In genomic region chr19:5432992-5433852, GRCm38 (mm10) we compare ENCODE assay signal across 7 mouse cellular contexts. TPM values are rescaled to one million over a fixed set of nuclear protein-coding genes. Genes with fewer than 3 reads are reported as not detected.
DNase-seq lines count a peak whose midpoint lies in the region; ATAC-seq and TF ChIP-seq lines count a peak whose summit lies in the region.

No protein-coding gene starts in this region.

- peak overlapping the region; percentile 40 for H3K4me2 ChIP-seq in forebrain, embryonic 14.5 days (ENCODE audit: low read length)
- H3K4me2 ChIP-seq in hindbrain, postnatal 0 days (ENCODE audit: low read depth, low read length), result peak overlapping the region; percentile 53
- H3K4me2 ChIP-seq in liver, embryonic 14.5 days (ENCODE audit: low read depth), result peak overlapping the region; percentile 68

- peak overlapping the region; percentile 62 for H3K27ac ChIP-seq in bone marrow, adult 2 months (ENCODE audit: control insufficient read depth, insufficient read depth, low read depth, low read length, poor library complexity)
- H3K27ac ChIP-seq in forebrain, embryonic 14.5 days (ENCODE audit: low read depth, low read length), result no peak overlapping the region
- H3K27ac ChIP-seq in hindbrain, postnatal 0 days, result peak overlapping the region; percentile 60; the same call in 1 of the 2 replicates
- no peak overlapping the region for H3K27ac ChIP-seq in liver, embryonic 14.5 days

- no peaks in the 10 kb centered on the region for H3K9me3 ChIP-seq in G1E (replicated peaks)
- no peaks in the 10 kb centered on the region for H3K9me3 ChIP-seq in forebrain, embryonic 14.5 days (replicated peaks; ENCODE audit: control insufficient read depth, low read length)
- H3K9me3 ChIP-seq in hindbrain, postnatal 0 days (ENCODE audit: low read length), result no peaks in the 10 kb centered on the region
- no peaks in the 10 kb centered on the region for H3K9me3 ChIP-seq in liver, embryonic 14.5 days (ENCODE audit: control insufficient read depth, low read length)

- TF ChIP-seq EP300 in liver, embryonic 14.5 days (IDR thresholded peaks at IDR 0.05; ENCODE audit: low read depth), result no peak

- no peak for TF ChIP-seq CTCF in G1E (IDR thresholded peaks at IDR 0.05; ENCODE audit: low read depth, low read length)
- TF ChIP-seq CTCF in bone marrow, adult 2 months (IDR thresholded peaks at IDR 0.05; ENCODE audit: control insufficient read depth, insufficient read depth, low read length), result peak; percentile 27; the same call in 1 of the 2 replicates
- TF ChIP-seq CTCF in hindbrain, postnatal 0 days (IDR thresholded peaks at IDR 0.05; ENCODE audit: low read depth), result peak; percentile 63
- peak; percentile 55 for TF ChIP-seq CTCF in liver, embryonic 14.5 days (IDR thresholded peaks at IDR 0.05; ENCODE audit: low read depth)

- peak overlapping the region; percentile 70 for H3K4me3 ChIP-seq in G1E (ENCODE audit: low read depth, low read length)
- peak overlapping the region; percentile 73 for H3K4me3 ChIP-seq in bone marrow, adult 2 months (replicated peaks; ENCODE audit: control insufficient read depth, low read depth, low read length)
- no peak overlapping the region for H3K4me3 ChIP-seq in forebrain, embryonic 14.5 days (ENCODE audit: low read depth, low read length)
- H3K4me3 ChIP-seq in hindbrain, postnatal 0 days (ENCODE audit: low read length), result peak overlapping the region; percentile 15; the same call in 1 of the 2 replicates
- H3K4me3 ChIP-seq in liver, embryonic 14.5 days (ENCODE audit: insufficient read depth in 1 of 2, low read depth in 2 of 2, low read length in 2 of 2), result peak overlapping the region; percentile 26 to 45

- H3K36me3 ChIP-seq in G1E (replicated peaks), result peaks cover 21% of the 10 kb centered on the region
- no peaks in the 10 kb centered on the region for H3K36me3 ChIP-seq in forebrain, embryonic 14.5 days (ENCODE audit: control insufficient read depth, insufficient read depth, low read length)
- H3K36me3 ChIP-seq in hindbrain, postnatal 0 days (ENCODE audit: insufficient read depth, low read length), result no peaks in the 10 kb centered on the region
- no peaks in the 10 kb centered on the region for H3K36me3 ChIP-seq in liver, embryonic 14.5 days (replicated peaks; ENCODE audit: control insufficient read depth, insufficient read depth, low read depth)

- peak; percentile 28; the same call in 1 of the 2 replicates for ATAC-seq in G1E (ENCODE audit: extremely low read depth, insufficient number of reproducible peaks, low FRiP score, poor library complexity, severe bottlenecking)
- ATAC-seq in forebrain, embryonic 14.5 days, result no peak
- peak; percentile 61 for ATAC-seq in hindbrain, postnatal 0 days
- ATAC-seq in liver, embryonic 14.5 days (ENCODE audit: insufficient read depth), result peak; percentile 50

- peaks cover 28% of the 10 kb centered on the region for H3K4me1 ChIP-seq in G1E (ENCODE audit: insufficient read depth, low read depth, low read length)
- no peaks in the 10 kb centered on the region; the same call in 1 of the 2 replicates for H3K4me1 ChIP-seq in bone marrow, adult 2 months (ENCODE audit: control insufficient read depth, insufficient read depth, low read length)
- H3K4me1 ChIP-seq in forebrain, embryonic 14.5 days (ENCODE audit: control insufficient read depth, insufficient read depth, low read length), result peaks cover 7% of the 10 kb centered on the region; the same call in 1 of the 2 replicates
- peaks cover 12% of the 10 kb centered on the region; the same call in 1 of the 2 replicates for H3K4me1 ChIP-seq in hindbrain, postnatal 0 days (ENCODE audit: insufficient read depth, low read length)
- peaks cover 0 to 4% of the 10 kb centered on the region in 2 experiments; a peak in 2 of 4 replicates for H3K4me1 ChIP-seq in liver, embryonic 14.5 days (replicated peaks; ENCODE audit: control insufficient read depth in 2 of 2, insufficient read depth in 2 of 2, low read length in 1 of 2)

- peak overlapping the region; percentile 10; the same call in 1 of the 2 replicates for H3K9ac ChIP-seq in forebrain, embryonic 14.5 days (ENCODE audit: low read length)
- H3K9ac ChIP-seq in hindbrain, postnatal 0 days (replicated peaks; ENCODE audit: low read length), result 0 out of 2 replicates have a peak overlapping the region, but pooled peaks have one; percentile 9
- H3K9ac ChIP-seq in liver, embryonic 14.5 days (replicated peaks), result peak overlapping the region; percentile 50

- no peak for TF ChIP-seq POLR2A in bone marrow, adult 2 months (IDR thresholded peaks at IDR 0.05; ENCODE audit: borderline replicate concordance, control insufficient read depth, low read depth, low read length)

- WGBS in bone marrow, adult 2 months, result 1% methylated on average over 16 of the region's 16 CpGs
- 20% methylated on average over 16 of the region's 16 CpGs for WGBS in forebrain, embryonic 14.5 days
- WGBS in hindbrain, postnatal 0 days, result 8% methylated on average over 16 of the region's 16 CpGs
- WGBS in liver, embryonic 14.5 days (ENCODE audit: insufficient replicate concordance), result 5% methylated on average over 16 of the region's 16 CpGs

- peaks cover 26% of the 10 kb centered on the region for H3K27me3 ChIP-seq in G1E (ENCODE audit: insufficient read depth, low read length)
- no peaks in the 10 kb centered on the region for H3K27me3 ChIP-seq in forebrain, embryonic 14.5 days (replicated peaks; ENCODE audit: control insufficient read depth, insufficient read depth, low read length)
- H3K27me3 ChIP-seq in hindbrain, postnatal 0 days (ENCODE audit: insufficient read depth, low read length), result no peaks in the 10 kb centered on the region
- no peaks in the 10 kb centered on the region for H3K27me3 ChIP-seq in liver, embryonic 14.5 days (ENCODE audit: control insufficient read depth, insufficient read depth, low read length)

- peak; percentile 52 for DNase-seq in G1E (ENCODE audit: low spot score)
- DNase-seq in forebrain, embryonic 14.5 days (ENCODE audit: low spot score), result peak; percentile 16
- DNase-seq in hindbrain, postnatal 0 days (ENCODE audit: low spot score), result peak; percentile 65
- DNase-seq in liver, embryonic 14.5 days (ENCODE audit: low read depth in 3 of 3, low spot score in 3 of 3), result no peak
- DNase-seq in neural tube, embryonic 10.5 days (ENCODE audit: extremely low spot score, low spot score), result peak; percentile 39
- DNase-seq in right cerebral cortex, adult 18-20 months, result no peak

RNA-seq across cellular contexts. Expression of gene AI837181, which starts 8.3 kb away (rescaled TPM):
- total RNA-seq in G1E (2014; fragmentation: Nextera tagmentation), result 29.8 and 30.5 TPM in 2 replicates
- total RNA-seq in G1E (2017), result 10.2 and 10.5 TPM in 2 replicates
- polyA plus RNA-seq in G1E (2012), result 59.5 and 68.5 TPM in 2 replicates
- polyA plus RNA-seq in bone marrow, adult 2 months (2011; ENCODE audit: insufficient read depth, insufficient read length, low replicate concordance, missing spikeins), result 7.0 and 21.5 TPM in 2 replicates
- polyA plus RNA-seq in forebrain, embryonic 14.5 days (2014; fragmentation: Nextera tagmentation; extraction: Ambion mirVana), result 36.7 and 46.9 TPM in 2 replicates
- total RNA-seq in hindbrain, postnatal 0 days (2014; rRNA removed), result 85.1 and 100 TPM in 2 replicates
- polyA plus RNA-seq in hindbrain, postnatal 0 days (2015; fragmentation: Nextera tagmentation; extraction: Ambion mirVana), result 81.8 and 82.8 TPM in 2 replicates
- polyA plus RNA-seq in liver, embryonic 14.5 days (2012; rRNA removed), result 16.7 and 19.9 TPM in 2 replicates
- polyA plus RNA-seq in liver, embryonic 14.5 days (2014; fragmentation: Nextera tagmentation; extraction: Ambion mirVana), result 10.7 and 11.9 TPM in 2 replicates

RNA-seq across cellular contexts. Expression of gene Drap1, which starts 8.4 kb away (rescaled TPM):
- total RNA-seq in G1E (2014; fragmentation: Nextera tagmentation) (44.6 and 46.0 TPM in 2 replicates), G1E (2017) (81.5 and 87.0 TPM in 2 replicates)
- polyA plus RNA-seq in G1E (2012), result 305 and 329 TPM in 2 replicates
- polyA plus RNA-seq in bone marrow, adult 2 months (2011; ENCODE audit: insufficient read depth, insufficient read length, low replicate concordance, missing spikeins), result 169 and 195 TPM in 2 replicates
- polyA plus RNA-seq in forebrain, embryonic 14.5 days (2014; fragmentation: Nextera tagmentation; extraction: Ambion mirVana), result 255 and 263 TPM in 2 replicates
- 111 and 123 TPM in 2 replicates for total RNA-seq in hindbrain, postnatal 0 days (2014; rRNA removed)
- polyA plus RNA-seq in hindbrain, postnatal 0 days (2015; fragmentation: Nextera tagmentation; extraction: Ambion mirVana), result 331 and 338 TPM in 2 replicates
- polyA plus RNA-seq in liver, embryonic 14.5 days (2012; rRNA removed), result 38.6 and 64.0 TPM in 2 replicates
- 58.5 and 58.9 TPM in 2 replicates for polyA plus RNA-seq in liver, embryonic 14.5 days (2014; fragmentation: Nextera tagmentation; extraction: Ambion mirVana)

RNA-seq across cellular contexts. Expression of gene Fosl1, which starts 14.1 kb away (rescaled TPM):
- total RNA-seq in G1E (2014; fragmentation: Nextera tagmentation) (0.90 and 3.0 TPM in 2 replicates), G1E (2017) (1.9 and 2.3 TPM in 2 replicates)
- polyA plus RNA-seq in G1E (2012), result 3.4 and 3.6 TPM in 2 replicates
- not detected in 2 replicates for polyA plus RNA-seq in bone marrow, adult 2 months (2011; ENCODE audit: insufficient read depth, insufficient read length, low replicate concordance, missing spikeins)
- not detected in 2 replicates for polyA plus RNA-seq in forebrain, embryonic 14.5 days (2014; fragmentation: Nextera tagmentation; extraction: Ambion mirVana)
- not detected in 2 replicates for total RNA-seq in hindbrain, postnatal 0 days (2014; rRNA removed)
- not detected in 2 replicates for polyA plus RNA-seq in hindbrain, postnatal 0 days (2015; fragmentation: Nextera tagmentation; extraction: Ambion mirVana)
- 0.02 TPM in 1 of 2 replicates, not detected in the other for polyA plus RNA-seq in liver, embryonic 14.5 days (2012; rRNA removed)
- polyA plus RNA-seq in liver, embryonic 14.5 days (2014; fragmentation: Nextera tagmentation; extraction: Ambion mirVana), result not detected in 2 replicates

RNA-seq across cellular contexts. Expression of gene Ccdc85b, which starts 24.5 kb away (rescaled TPM):
- total RNA-seq in G1E (2014; fragmentation: Nextera tagmentation) (1.9 and 3.3 TPM in 2 replicates), G1E (2017) (3.0 and 4.1 TPM in 2 replicates)
- 13.1 and 16.9 TPM in 2 replicates for polyA plus RNA-seq in G1E (2012)
- 4.3 and 8.0 TPM in 2 replicates for polyA plus RNA-seq in bone marrow, adult 2 months (2011; ENCODE audit: insufficient read depth, insufficient read length, low replicate concordance, missing spikeins)
- polyA plus RNA-seq in forebrain, embryonic 14.5 days (2014; fragmentation: Nextera tagmentation; extraction: Ambion mirVana), result 5.9 and 6.4 TPM in 2 replicates
- 17.4 and 18.5 TPM in 2 replicates for total RNA-seq in hindbrain, postnatal 0 days (2014; rRNA removed)
- polyA plus RNA-seq in hindbrain, postnatal 0 days (2015; fragmentation: Nextera tagmentation; extraction: Ambion mirVana), result 16.0 and 16.1 TPM in 2 replicates
- 1.00 and 1.4 TPM in 2 replicates for polyA plus RNA-seq in liver, embryonic 14.5 days (2012; rRNA removed)
- polyA plus RNA-seq in liver, embryonic 14.5 days (2014; fragmentation: Nextera tagmentation; extraction: Ambion mirVana), result 1.0 and 1.2 TPM in 2 replicates

RNA-seq across cellular contexts. Expression of gene Fibp, which starts 27.2 kb away (rescaled TPM):
- total RNA-seq in G1E (2014; fragmentation: Nextera tagmentation) (50.8 and 53.9 TPM in 2 replicates), G1E (2017) (71.8 and 104 TPM in 2 replicates)
- 42.8 and 162 TPM in 2 replicates for polyA plus RNA-seq in G1E (2012)
- polyA plus RNA-seq in bone marrow, adult 2 months (2011; ENCODE audit: insufficient read depth, insufficient read length, low replicate concordance, missing spikeins), result 76.0 and 88.6 TPM in 2 replicates
- polyA plus RNA-seq in forebrain, embryonic 14.5 days (2014; fragmentation: Nextera tagmentation; extraction: Ambion mirVana), result 153 and 167 TPM in 2 replicates
- total RNA-seq in hindbrain, postnatal 0 days (2014; rRNA removed), result 76.1 and 103 TPM in 2 replicates
- 172 and 179 TPM in 2 replicates for polyA plus RNA-seq in hindbrain, postnatal 0 days (2015; fragmentation: Nextera tagmentation; extraction: Ambion mirVana)
- 19.1 and 22.9 TPM in 2 replicates for polyA plus RNA-seq in liver, embryonic 14.5 days (2012; rRNA removed)
- 20.8 and 30.6 TPM in 2 replicates for polyA plus RNA-seq in liver, embryonic 14.5 days (2014; fragmentation: Nextera tagmentation; extraction: Ambion mirVana)

Comparison
In these comparisons a context has a peak if more than half of its experiments do, and no peak if none do; other contexts are left out.
1. DNase-seq: peak in G1E (single experiment), forebrain, embryonic 14.5 days (single experiment), hindbrain, postnatal 0 days (single experiment) and neural tube, embryonic 10.5 days (single experiment); none in liver, embryonic 14.5 days (0 of 3) and right cerebral cortex, adult 18-20 months (single experiment).
2. H3K27ac ChIP-seq: peak in bone marrow, adult 2 months (single experiment) and hindbrain, postnatal 0 days (single experiment); none in forebrain, embryonic 14.5 days (single experiment) and liver, embryonic 14.5 days (single experiment).
3. Peak in every context shown above with its lines, with median percentiles within 50 percentile points of each other: H3K4me2 ChIP-seq and H3K9ac ChIP-seq.